ENCODE assay signal across 8 mouse cellular contexts in the genomic region with DNA sequence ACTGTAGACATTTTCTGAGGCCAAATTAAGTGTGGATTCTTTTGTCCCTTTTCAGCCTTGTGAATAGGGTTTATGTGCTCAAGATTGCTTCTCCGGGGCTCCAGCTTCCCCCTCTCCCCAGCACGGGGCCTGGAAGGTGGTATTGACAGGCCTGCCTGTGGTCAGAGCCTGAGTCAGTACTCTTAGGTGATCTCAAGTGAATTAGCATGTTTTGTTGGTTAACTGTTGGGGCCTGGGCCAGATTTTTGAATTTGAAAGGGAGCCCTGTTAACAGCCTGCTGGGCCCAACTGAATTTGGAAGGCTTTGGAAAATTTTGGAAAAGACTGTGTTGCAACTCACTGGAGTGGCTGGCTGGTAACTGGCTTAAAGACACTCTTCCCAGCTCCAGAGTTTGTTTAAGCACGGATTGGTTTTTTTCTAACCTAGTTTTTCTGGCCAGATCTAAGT. TPM values are rescaled to one million over a fixed set of nuclear protein-coding genes. Genes with fewer than 3 reads are reported as not detected.
DNase-seq lines count a peak whose midpoint lies in the region; ATAC-seq lines count a peak whose summit lies in the region.

No protein-coding gene starts in this region.

- peak overlapping the region; percentile 98 for H3K27ac ChIP-seq in brown adipose tissue, adult 24 weeks (replicated peaks; ENCODE audit: low read depth, low read length)
- peak overlapping the region; percentile 100 for H3K27ac ChIP-seq in forebrain, embryonic 14.5 days (ENCODE audit: low read depth, low read length)
- H3K27ac ChIP-seq in liver, embryonic 13.5 days: peak overlapping the region; percentile 37; the same call in 1 of the 2 replicates
- H3K27ac ChIP-seq in neural tube, embryonic 13.5 days (replicated peaks): peak overlapping the region; percentile 100

- peaks cover 22% of the 10 kb centered on the region for H3K4me1 ChIP-seq in brown adipose tissue, adult 24 weeks (ENCODE audit: control insufficient read depth, insufficient read depth, insufficient read length, low read length)
- H3K4me1 ChIP-seq in forebrain, embryonic 14.5 days (ENCODE audit: control insufficient read depth, insufficient read depth, low read length): peaks cover 49% of the 10 kb centered on the region
- peaks cover 54% of the 10 kb centered on the region for H3K4me1 ChIP-seq in liver, embryonic 13.5 days (replicated peaks)
- H3K4me1 ChIP-seq in neural tube, embryonic 13.5 days (replicated peaks): peaks cover 67% of the 10 kb centered on the region

- peak overlapping the region; percentile 95 for H3K4me2 ChIP-seq in forebrain, embryonic 14.5 days (ENCODE audit: low read length)
- H3K4me2 ChIP-seq in liver, embryonic 13.5 days: peak overlapping the region; percentile 81
- H3K4me2 ChIP-seq in neural tube, embryonic 13.5 days: peak overlapping the region; percentile 96

- peak; percentile 27 for DNase-seq in ovary, postnatal 10 days (ENCODE audit: low spot score)
- no peak for DNase-seq in ovary, postnatal 36 days (ENCODE audit: low spot score)
- DNase-seq in forebrain, embryonic 14.5 days (ENCODE audit: low spot score): peak; percentile 75
- peak; percentile 60 for DNase-seq in heart, postnatal 4 days
- no peak for DNase-seq in liver, embryonic 13.5 days

- 0% methylated on average over 3 of the region's 3 CpGs for WGBS in forebrain, embryonic 14.5 days
- whole genome bisulfite sequencing in liver, embryonic 13.5 days (ENCODE audit: insufficient replicate concordance): 14% methylated on average over 3 of the region's 3 CpGs
- WGBS in neural tube, embryonic 13.5 days: under 1% methylated on average over 3 of the region's 3 CpGs

- ATAC-seq in forebrain, embryonic 14.5 days: no peak
- no peak for ATAC-seq in liver, embryonic 13.5 days (ENCODE audit: low read depth)
- no peak for ATAC-seq in neural tube, embryonic 13.5 days (ENCODE audit: low read depth)
- no peak for ATAC-seq in megakaryocyte progenitor cell, adult 5-6 weeks (replicated peaks; ENCODE audit: poor library complexity)

- H3K9me3 ChIP-seq in forebrain, embryonic 14.5 days (replicated peaks; ENCODE audit: control insufficient read depth, low read length): no peaks in the 10 kb centered on the region
- H3K9me3 ChIP-seq in liver, embryonic 13.5 days (replicated peaks): no peaks in the 10 kb centered on the region
- no peaks in the 10 kb centered on the region for H3K9me3 ChIP-seq in neural tube, embryonic 13.5 days

- H3K36me3 ChIP-seq in forebrain, embryonic 14.5 days (ENCODE audit: control insufficient read depth, insufficient read depth, low read length): peaks cover 32% of the 10 kb centered on the region
- 0 out of 2 replicates have a peak, but pooled peaks cover 3% of the 10 kb centered on the region for H3K36me3 ChIP-seq in liver, embryonic 13.5 days
- H3K36me3 ChIP-seq in neural tube, embryonic 13.5 days: peaks cover 24% of the 10 kb centered on the region

- peak overlapping the region; percentile 99 for H3K4me3 ChIP-seq in brown adipose tissue, adult 24 weeks (ENCODE audit: insufficient read depth, low read depth, low read length)
- peak overlapping the region; percentile 99 for H3K4me3 ChIP-seq in forebrain, embryonic 14.5 days (ENCODE audit: low read depth, low read length)
- H3K4me3 ChIP-seq in liver, embryonic 13.5 days (replicated peaks): peak overlapping the region; percentile 71
- H3K4me3 ChIP-seq in neural tube, embryonic 13.5 days: peak overlapping the region; percentile 96

- no peaks in the 10 kb centered on the region for H3K27me3 ChIP-seq in forebrain, embryonic 14.5 days (replicated peaks; ENCODE audit: control insufficient read depth, insufficient read depth, low read length)
- H3K27me3 ChIP-seq in liver, embryonic 13.5 days: peaks cover 47% of the 10 kb centered on the region
- no peaks in the 10 kb centered on the region for H3K27me3 ChIP-seq in neural tube, embryonic 13.5 days

- H3K9ac ChIP-seq in forebrain, embryonic 14.5 days (ENCODE audit: low read length): peak overlapping the region; percentile 100
- H3K9ac ChIP-seq in liver, embryonic 13.5 days: peak overlapping the region; percentile 82
- H3K9ac ChIP-seq in neural tube, embryonic 13.5 days: peak overlapping the region; percentile 100

RNA-seq across cellular contexts. Expression of a gene that starts 2.0 kb away (rescaled TPM):
- polyA plus RNA-seq in brown adipose tissue, adult 24 weeks (2012; ENCODE audit: insufficient read depth, insufficient read length, missing spikeins): 51.3 and 54.7 TPM in 2 replicates
- polyA plus RNA-seq in forebrain, embryonic 14.5 days (2014; fragmentation: Nextera tagmentation; extraction: Ambion mirVana): 29.2 and 36.2 TPM in 2 replicates
- 100 to 1,000 TPM; 207 to 231 TPM for total RNA-seq in heart, postnatal 4 days (2021)
- polyA plus RNA-seq in liver, embryonic 13.5 days (2015; fragmentation: Nextera tagmentation; extraction: Ambion mirVana): 3.5 and 3.8 TPM in 2 replicates
- 49.0 and 56.3 TPM in 2 replicates for polyA plus RNA-seq in neural tube, embryonic 13.5 days (2015; fragmentation: Nextera tagmentation; extraction: Ambion mirVana)
- total RNA-seq in megakaryocyte progenitor cell, adult 5-6 weeks (2015): 13.3 and 19.2 TPM in 2 replicates
- total RNA-seq in megakaryocyte progenitor cell, adult 5-6 weeks (2017): 42.5 and 66.7 TPM in 2 replicates

Comparison
In these comparisons a context has a peak if more than half of its experiments do, and no peak if none do; other contexts are left out.
1. DNase-seq: peak in ovary, postnatal 10 days (single experiment), forebrain, embryonic 14.5 days (single experiment) and heart, postnatal 4 days (single experiment); none in ovary, postnatal 36 days (single experiment) and liver, embryonic 13.5 days (single experiment).
2. H3K27ac ChIP-seq: peak in every context shown above with its lines; median percentile 100 in forebrain, embryonic 14.5 days; 100 in neural tube, embryonic 13.5 days; 98 in brown adipose tissue, adult 24 weeks; 37 in liver, embryonic 13.5 days.
3. Peak in every context shown above with its lines, with median percentiles within 50 percentile points of each other: H3K4me3 ChIP-seq, H3K4me2 ChIP-seq and H3K9ac ChIP-seq.